Mouse (Mus musculus): ENCODE results near the gene Wfdc1. TPM values are rescaled to one million over a fixed set of nuclear protein-coding genes. Genes with fewer than 3 reads are reported as not detected.

The Wfdc1 gene
- polyA plus RNA-seq, 1 experiment from 2014 or later = 6.0 TPM

- no peaks in the 10 kb centered on the region for H3K36me3 ChIP-seq (replicated peaks; ENCODE audit: insufficient read depth, low read length)
- 53% methylated on average over 4 of the region's 4 CpGs for WGBS (ENCODE audit: insufficient replicate concordance)
- no peak for TF ChIP-seq CTCF (IDR thresholded peaks at IDR 0.05; ENCODE audit: low read depth)
- TF ChIP-seq EP300 (IDR thresholded peaks at IDR 0.05; ENCODE audit: low read depth) = no peak
- H3K4me1 ChIP-seq (ENCODE audit: insufficient read depth) = no peaks in the 10 kb centered on the region
- no peaks in the 10 kb centered on the region for H3K27me3 ChIP-seq (ENCODE audit: insufficient read depth, low read length)
- no peak overlapping the region for H3K9ac ChIP-seq (replicated peaks)
- H3K4me3 ChIP-seq (ENCODE audit: low read depth, low read length) = no peak overlapping the region
- no peak overlapping the region for H3K4me2 ChIP-seq (ENCODE audit: low read depth, low read length)
- DNase-seq (no peak), ATAC-seq (no peak)
- H3K9me3 ChIP-seq (ENCODE audit: low read length) = no peaks in the 10 kb centered on the region
- H3K27ac ChIP-seq (ENCODE audit: low read depth) = no peak overlapping the region
Observed at GRCm38 (mm10) chr8:119723676-119724075, 57.5 kb downstream of the Wfdc1 start.

GRCm38 (mm10) chr8:119724596-119724995 lies 58.4 kb downstream of the Wfdc1 start:
- ATAC-seq (no peak), DNase-seq (no peak)
- no peaks in the 10 kb centered on the region for H3K9me3 ChIP-seq (ENCODE audit: low read length)
- no peak overlapping the region for H3K4me3 ChIP-seq (ENCODE audit: low read depth, low read length)
- H3K36me3 ChIP-seq (replicated peaks; ENCODE audit: insufficient read depth, low read length) = no peaks in the 10 kb centered on the region
- H3K4me2 ChIP-seq (ENCODE audit: low read depth, low read length) = no peak overlapping the region
- H3K27ac ChIP-seq (ENCODE audit: low read depth) = no peak overlapping the region
- no peaks in the 10 kb centered on the region for H3K4me1 ChIP-seq (ENCODE audit: insufficient read depth)
- 76% methylated on average over 6 of the region's 6 CpGs for WGBS (ENCODE audit: insufficient replicate concordance)
- no peak overlapping the region for H3K9ac ChIP-seq (replicated peaks)
- no peaks in the 10 kb centered on the region for H3K27me3 ChIP-seq (ENCODE audit: insufficient read depth, low read length)
- no peak for TF ChIP-seq EP300 (IDR thresholded peaks at IDR 0.05; ENCODE audit: low read depth)
- TF ChIP-seq CTCF (IDR thresholded peaks at IDR 0.05; ENCODE audit: low read depth) = no peak

GRCm38 (mm10) chr8:119727093-119727492 lies 60.9 kb downstream of the Wfdc1 start:
- ATAC-seq = peak; percentile 77
- no peak for DNase-seq
- no peak overlapping the region for H3K4me3 ChIP-seq (ENCODE audit: low read depth, low read length)
- no peak overlapping the region for H3K9ac ChIP-seq (replicated peaks)
- no peak for TF ChIP-seq CTCF (IDR thresholded peaks at IDR 0.05; ENCODE audit: low read depth)
- peak; percentile 79 for TF ChIP-seq EP300 (IDR thresholded peaks at IDR 0.05; ENCODE audit: low read depth)
- no peak overlapping the region for H3K4me2 ChIP-seq (ENCODE audit: low read depth, low read length)
- H3K9me3 ChIP-seq (ENCODE audit: low read length) = no peaks in the 10 kb centered on the region
- WGBS (ENCODE audit: insufficient replicate concordance) = 46% methylated on average over 8 of the region's 8 CpGs
- H3K36me3 ChIP-seq (replicated peaks; ENCODE audit: insufficient read depth, low read length) = no peaks in the 10 kb centered on the region
- H3K27ac ChIP-seq (ENCODE audit: low read depth) = no peak overlapping the region
- no peaks in the 10 kb centered on the region for H3K4me1 ChIP-seq (ENCODE audit: insufficient read depth)
- H3K27me3 ChIP-seq (ENCODE audit: insufficient read depth, low read length) = no peaks in the 10 kb centered on the region

GRCm38 (mm10) chr8:119728351-119728895 lies 62.3 kb downstream of the Wfdc1 start:
- Histone ChIP-seq H3K36me3 (replicated peaks; ENCODE audit: insufficient read depth, low read length) (no peaks in the 10 kb centered on the region), H3K27me3 (ENCODE audit: insufficient read depth, low read length) (no peaks in the 10 kb centered on the region), H3K9ac (replicated peaks) (no peak overlapping the region), H3K9me3 (ENCODE audit: low read length) (no peaks in the 10 kb centered on the region), H3K4me2 (ENCODE audit: low read depth, low read length) (no peak overlapping the region), H3K4me1 (ENCODE audit: insufficient read depth) (no peaks in the 10 kb centered on the region), H3K4me3 (ENCODE audit: low read depth, low read length) (no peak overlapping the region), H3K27ac (ENCODE audit: low read depth) (no peak overlapping the region)
- DNase-seq (no peak), ATAC-seq (no peak)
- no peak for TF ChIP-seq EP300 (IDR thresholded peaks at IDR 0.05; ENCODE audit: low read depth)
- no peak for TF ChIP-seq CTCF (IDR thresholded peaks at IDR 0.05; ENCODE audit: low read depth)
- WGBS (ENCODE audit: insufficient replicate concordance) = 77% methylated on average over 8 of the region's 8 CpGs

DNA sequence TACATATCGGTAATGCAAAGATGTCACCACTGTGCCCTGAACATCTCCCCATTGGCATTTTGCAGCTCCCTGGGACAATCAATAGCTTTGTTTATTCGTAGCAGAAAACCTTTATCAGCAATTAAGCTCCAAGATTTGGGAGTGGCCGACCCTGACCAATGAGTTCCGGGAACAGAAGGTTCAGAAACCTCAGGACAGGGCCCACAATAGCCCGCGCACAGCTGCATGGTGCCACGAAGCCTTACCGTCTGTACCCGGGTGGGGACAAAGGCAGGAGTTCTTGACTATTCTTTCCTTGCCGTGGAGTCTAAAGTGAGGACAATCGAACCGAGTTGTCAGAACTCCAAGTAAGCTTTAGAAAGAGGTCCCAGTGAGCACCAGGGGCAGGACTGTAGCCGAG lies 65.9 kb downstream of the Wfdc1 start:
- no peak for ATAC-seq
- 77% methylated on average over 13 of the region's 13 CpGs for WGBS (ENCODE audit: insufficient replicate concordance)
- DNase-seq = no peak
- H3K9me3 ChIP-seq (ENCODE audit: low read length) = no peaks in the 10 kb centered on the region
- no peak overlapping the region for H3K27ac ChIP-seq (ENCODE audit: low read depth)
- H3K4me1 ChIP-seq (ENCODE audit: insufficient read depth) = no peaks in the 10 kb centered on the region
- H3K4me3 ChIP-seq (ENCODE audit: low read depth, low read length) = no peak overlapping the region
- H3K9ac ChIP-seq (replicated peaks) = no peak overlapping the region
- TF ChIP-seq CTCF (IDR thresholded peaks at IDR 0.05; ENCODE audit: low read depth) = no peak
- TF ChIP-seq EP300 (IDR thresholded peaks at IDR 0.05; ENCODE audit: low read depth) = no peak
- no peaks in the 10 kb centered on the region for H3K36me3 ChIP-seq (replicated peaks; ENCODE audit: insufficient read depth, low read length)
- no peaks in the 10 kb centered on the region for H3K27me3 ChIP-seq (ENCODE audit: insufficient read depth, low read length)
- H3K4me2 ChIP-seq (ENCODE audit: low read depth, low read length) = no peak overlapping the region

GRCm38 (mm10) chr8:119736348-119736917 lies 70.3 kb downstream of the Wfdc1 start:
- no peaks in the 10 kb centered on the region for H3K27me3 ChIP-seq (ENCODE audit: insufficient read depth, low read length)
- ATAC-seq (no peak), DNase-seq (no peak)
- H3K36me3 ChIP-seq (replicated peaks; ENCODE audit: insufficient read depth, low read length) = no peaks in the 10 kb centered on the region
- H3K4me3 ChIP-seq (ENCODE audit: low read depth, low read length) = no peak overlapping the region
- H3K4me2 ChIP-seq (ENCODE audit: low read depth, low read length) = no peak overlapping the region
- TF ChIP-seq EP300 (IDR thresholded peaks at IDR 0.05; ENCODE audit: low read depth) (no peak), CTCF (IDR thresholded peaks at IDR 0.05; ENCODE audit: low read depth) (no peak)
- 81% methylated on average over 10 of the region's 10 CpGs for WGBS (ENCODE audit: insufficient replicate concordance)
- no peaks in the 10 kb centered on the region for H3K9me3 ChIP-seq (ENCODE audit: low read length)
- no peaks in the 10 kb centered on the region for H3K4me1 ChIP-seq (ENCODE audit: insufficient read depth)
- no peak overlapping the region for H3K27ac ChIP-seq (ENCODE audit: low read depth)
- H3K9ac ChIP-seq (replicated peaks) = no peak overlapping the region

All from liver, postnatal 0 days (tissue).